Mouse (Mus musculus) kidney, postnatal 0 days (tissue): ENCODE results near the gene C130074G19Rik. TPM values are rescaled to one million over a fixed set of nuclear protein-coding genes. Genes with fewer than 3 reads are reported as not detected.

Experiments used
- ATAC-seq: fragments of 200-750 bp; cut with Nextera tagmentation; replicated peaks from 2 replicates; pipeline ENCODE4 v1.8.0; 2017; ENCODE audit warnings: low read depth, moderate number of reproducible peaks, moderate TSS enrichment, moderate library complexity; ENCODE audit not compliant: low FRiP score
- DNase-seq: peaks from one replicate; pipeline ENCODE4 v3.0.0-alpha.2; 2016; ENCODE audit warnings: low spot score
- H3K27ac ChIP-seq: fragments of 300-500 bp; sonication (generic); 2 replicates; pipeline ENCODE4 v1.5.1; 2014; ENCODE audit warnings: mild to moderate bottlenecking
- H3K27me3 ChIP-seq: fragments of 300-500 bp; sonication (generic); 2 replicates; pipeline ENCODE4 v1.6.1; 2014; ENCODE audit warnings: low read length, mixed read lengths; ENCODE audit not compliant: insufficient read depth
- H3K36me3 ChIP-seq: fragments of 300-500 bp; sonication (generic); 2 replicates; pipeline ENCODE4 v1.6.1; 2014; ENCODE audit warnings: low read length, mixed read lengths; ENCODE audit not compliant: insufficient read depth
- H3K4me1 ChIP-seq: fragments of 300-500 bp; sonication (generic); replicated peaks from 2 replicates; pipeline ENCODE4 v1.6.1; 2014; ENCODE audit warnings: antibody characterized with exemption, low read length, mixed read lengths; ENCODE audit not compliant: insufficient read depth
- H3K4me2 ChIP-seq: fragments of 300-500 bp; sonication (generic); 2 replicates; pipeline ENCODE4 v1.6.1; 2014; ENCODE audit warnings: mild to moderate bottlenecking, low read length, moderate library complexity, mixed read lengths
- H3K4me3 ChIP-seq: fragments of 300-500 bp; sonication (generic); replicated peaks from 2 replicates; pipeline ENCODE4 v1.5.1; 2014; ENCODE audit warnings: low read depth, low read length
- H3K9ac ChIP-seq: fragments of 300-500 bp; sonication (generic); 2 replicates; pipeline ENCODE4 v1.6.1; 2014; ENCODE audit warnings: low read depth, low read length
- H3K9me3 ChIP-seq: fragments of 300-500 bp; sonication (generic); replicated peaks from 2 replicates; pipeline ENCODE4 v1.6.1; 2016; ENCODE audit warnings: low read length, inconsistent platforms, mixed read lengths
- CTCF ChIP-seq: IDR thresholded peaks from 2 replicates; pipeline ENCODE4 v1.5.1; 2016; ENCODE audit warnings: antibody characterized with exemption, low read depth, mild to moderate bottlenecking, moderate library complexity
- WGBS: fragments of 180-500 bp; shearing (Covaris S2); extraction: QIAGEN DNeasy Blood & Tissue Kit; methylation state at CpG from one replicate; pipeline ENCODE4 v1.1.7; 2014; 5-methylcytosine and 5-hydroxymethylcytosine counted together
- polyA plus RNA-seq: library from polyadenylated mRNA; unstranded; fragments of >200 nt; fragmentation: Nextera tagmentation; extraction: Ambion mirVana; gene quantifications from 2 replicates; pipeline ENCODE4 v1.2.1, GENCODE M21; 2015

C130074G19Rik gene
- polyA plus RNA-seq, 1 experiment from 2014 or later = 7.4 TPM

DNA sequence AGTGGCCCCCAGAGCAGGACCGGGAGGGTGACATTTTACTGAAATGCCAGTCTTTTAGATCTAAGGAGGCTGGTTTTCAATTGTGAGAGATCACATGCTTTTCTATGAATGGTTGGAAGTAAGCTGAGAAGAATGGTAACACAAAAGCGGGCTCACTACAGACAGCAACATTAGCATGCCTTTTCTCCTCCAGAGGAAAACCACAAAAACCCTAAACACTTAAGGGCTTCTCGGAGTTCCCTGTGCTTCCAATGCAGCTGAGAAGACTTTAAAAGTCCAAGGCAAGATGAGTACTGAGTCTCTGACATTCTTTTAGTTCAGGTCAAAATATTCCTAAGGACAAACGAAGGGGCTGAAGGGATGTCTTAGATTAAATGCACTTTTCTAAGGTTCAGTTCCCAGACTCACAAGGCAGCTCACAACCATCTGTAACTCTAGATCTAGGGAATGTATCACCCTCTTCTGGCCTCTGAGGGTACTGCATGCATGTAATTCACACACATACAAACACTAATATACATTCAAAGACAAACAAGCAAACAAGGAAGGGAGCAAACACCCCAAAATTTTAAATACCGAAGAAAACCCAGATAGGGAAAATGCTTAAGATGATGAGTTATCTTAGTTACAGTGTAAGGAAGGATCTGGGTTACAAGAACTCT is 35.3 kb upstream of the C130074G19Rik start:
- no peak for DNase-seq
- WGBS = 94% methylated on average over 5 of the region's 5 CpGs
- ATAC-seq = no peak
- Histone ChIP-seq H3K9ac (no peak overlapping the region), H3K9me3 (no peaks in the 10 kb centered on the region), H3K4me2 (no peak overlapping the region), H3K27me3 (no peaks in the 10 kb centered on the region), H3K27ac (no peak overlapping the region), H3K4me3 (no peak overlapping the region), H3K36me3 (0 out of 2 replicates have a peak, but pooled peaks cover 3% of the 10 kb centered on the region), H3K4me1 (no peaks in the 10 kb centered on the region)
- peak; percentile 58 for TF ChIP-seq CTCF

DNA sequence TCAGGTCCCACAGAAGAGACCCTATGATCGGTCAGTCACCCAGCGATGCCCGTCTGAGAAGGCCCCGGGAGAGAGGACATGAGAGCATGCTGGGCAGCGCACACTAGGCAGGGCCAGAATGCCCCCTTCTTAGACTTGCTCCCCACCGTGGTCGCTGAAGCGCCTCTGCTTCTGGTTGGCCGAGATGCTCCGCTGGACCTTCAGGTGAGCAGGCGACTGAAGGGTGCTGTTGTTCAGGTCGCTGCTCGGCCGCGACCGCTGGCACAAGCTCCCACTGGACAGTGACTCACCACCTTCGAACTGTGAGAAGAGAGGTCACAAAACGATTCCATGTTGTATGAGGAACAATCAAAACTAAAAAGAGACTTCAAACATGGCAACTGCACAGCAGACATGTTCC is 29.3 kb upstream of the C130074G19Rik start:
- Histone ChIP-seq H3K4me3 (no peak overlapping the region), H3K9me3 (no peaks in the 10 kb centered on the region), H3K9ac (no peak overlapping the region), H3K27ac (no peak overlapping the region), H3K36me3 (no peaks in the 10 kb centered on the region), H3K4me2 (no peak overlapping the region), H3K27me3 (no peaks in the 10 kb centered on the region), H3K4me1 (no peaks in the 10 kb centered on the region)
- 89% methylated on average over 18 of the region's 18 CpGs for WGBS
- DNase-seq (no peak), ATAC-seq (0 out of 2 replicates have a peak, but pooled peaks have one; percentile 43)
- TF ChIP-seq CTCF = no peak

DNA sequence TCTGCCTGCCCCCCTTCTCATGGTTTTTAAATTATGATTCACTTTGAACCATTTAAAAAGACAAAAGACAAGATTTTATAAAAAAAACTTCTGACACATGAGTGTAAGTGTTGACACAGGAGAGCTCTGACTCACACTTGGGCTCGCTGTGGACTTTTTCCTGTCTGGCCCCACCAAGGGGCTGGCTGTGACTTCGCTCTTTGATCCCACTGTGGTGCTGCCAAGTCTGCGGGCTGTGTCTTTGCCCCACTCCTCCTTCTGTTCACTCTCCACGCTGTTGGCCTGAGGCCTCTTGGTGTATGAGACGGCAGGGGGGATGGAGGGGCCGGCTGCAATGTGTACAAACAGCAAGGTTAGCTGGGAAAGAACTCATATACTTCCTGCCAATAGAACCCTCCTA is 28.8 kb upstream of the C130074G19Rik start:
- Histone ChIP-seq H3K27me3 (no peaks in the 10 kb centered on the region), H3K9me3 (no peaks in the 10 kb centered on the region), H3K27ac (no peak overlapping the region), H3K9ac (no peak overlapping the region), H3K4me1 (no peaks in the 10 kb centered on the region), H3K36me3 (no peaks in the 10 kb centered on the region), H3K4me3 (no peak overlapping the region), H3K4me2 (no peak overlapping the region)
- no peak for DNase-seq
- ATAC-seq = no peak
- WGBS = 64% methylated on average over 6 of the region's 6 CpGs
- no peak for TF ChIP-seq CTCF

GRCm38 (mm10) chr1:184908558-184908957 is 25.5 kb upstream of the C130074G19Rik start:
- Histone ChIP-seq H3K27ac (no peak overlapping the region), H3K4me1 (no peaks in the 10 kb centered on the region), H3K9ac (no peak overlapping the region), H3K36me3 (no peaks in the 10 kb centered on the region), H3K4me3 (no peak overlapping the region), H3K27me3 (no peaks in the 10 kb centered on the region), H3K9me3 (no peaks in the 10 kb centered on the region), H3K4me2 (no peak overlapping the region)
- DNase-seq (peak; percentile 46), ATAC-seq (no peak)
- TF ChIP-seq CTCF = no peak
- 54% methylated on average over 9 of the region's 9 CpGs for WGBS

DNA sequence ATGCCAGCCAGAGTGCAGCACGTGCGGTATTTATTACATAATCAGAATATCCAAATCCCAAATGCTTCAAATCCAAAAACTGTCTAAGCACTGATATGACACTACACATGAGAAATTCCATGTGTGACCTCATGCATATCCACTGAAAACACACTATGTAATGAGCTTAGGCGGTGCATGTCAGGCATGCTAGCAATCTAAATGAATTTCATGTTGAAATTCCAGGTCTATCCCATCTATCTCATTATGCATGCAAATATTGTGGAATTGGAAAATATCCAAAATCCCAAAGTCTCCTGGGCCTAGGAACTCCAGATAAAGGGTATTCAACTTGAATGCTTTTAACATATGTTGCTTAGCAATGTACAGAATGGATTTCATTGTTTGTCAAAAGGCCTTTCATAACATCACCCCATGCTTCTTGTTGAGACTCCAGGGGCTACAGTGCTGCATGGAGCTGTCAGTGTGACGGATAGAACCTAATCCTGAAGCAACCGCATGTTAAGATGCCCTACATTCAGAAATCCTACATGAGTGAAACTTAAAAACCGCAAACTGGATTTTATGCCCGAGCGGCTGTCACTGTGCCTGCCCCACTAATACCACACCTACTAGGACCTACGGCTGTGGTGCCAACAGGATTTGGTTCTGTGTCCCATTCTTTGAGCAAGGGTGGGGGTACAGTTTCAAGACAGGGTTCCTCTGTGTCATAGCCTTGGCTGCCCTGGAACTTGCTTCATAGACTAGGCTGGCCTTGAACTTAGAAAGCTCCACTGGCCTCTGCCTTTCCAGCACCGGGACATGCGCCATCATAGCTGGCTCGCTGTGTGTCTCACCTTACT is 23.1 kb upstream of the C130074G19Rik start:
- H3K36me3 ChIP-seq = no peaks in the 10 kb centered on the region
- H3K27ac ChIP-seq = no peak overlapping the region
- H3K4me1 ChIP-seq = no peaks in the 10 kb centered on the region
- ATAC-seq (no peak), DNase-seq (no peak)
- no peak overlapping the region for H3K9ac ChIP-seq
- no peaks in the 10 kb centered on the region for H3K27me3 ChIP-seq
- no peak overlapping the region for H3K4me2 ChIP-seq
- no peak overlapping the region for H3K4me3 ChIP-seq
- H3K9me3 ChIP-seq = no peaks in the 10 kb centered on the region
- no peak for TF ChIP-seq CTCF
- WGBS = 87% methylated on average over 12 of the region's 12 CpGs

- H3K36me3 ChIP-seq = no peaks in the 10 kb centered on the region
- H3K9ac ChIP-seq = no peak overlapping the region
- no peaks in the 10 kb centered on the region for H3K4me1 ChIP-seq
- H3K4me2 ChIP-seq = no peak overlapping the region
- ATAC-seq (no peak), DNase-seq (no peak)
- WGBS = 60% methylated on average over 19 of the region's 19 CpGs
- H3K4me3 ChIP-seq = no peak overlapping the region
- H3K27me3 ChIP-seq = no peaks in the 10 kb centered on the region
- no peaks in the 10 kb centered on the region for H3K9me3 ChIP-seq
- no peak for TF ChIP-seq CTCF
- H3K27ac ChIP-seq = no peak overlapping the region
Observed at GRCm38 (mm10) chr1:184905371-184905770, 22.4 kb upstream of the C130074G19Rik start.
